35 mouse cellular contexts compared by ENCODE assay signal in genomic region chr11:37666925-37667324, GRCm38 (mm10).
"Had no signal": no experiment of that assay in that cellular context is flagged by ENCODE, and none has a peak within 500 bp of the region (broad histone marks: within the 10 kb centered on the region; RNA-seq: fewer than 3 reads in every experiment).

No protein-coding gene starts in this region.

- H3K4me3 ChIP-seq: heart, embryonic 10.5 days; heart, embryonic 12.5 days; heart, embryonic 13.5 days; heart, embryonic 15.5 days; hindbrain, embryonic 10.5 days; hindbrain, embryonic 12.5 days; hindbrain, embryonic 13.5 days; hindbrain, embryonic 15.5 days; intestine, embryonic 15.5 days; kidney, embryonic 15.5 days; layer of hippocampus, adult 2 months; left cerebral cortex, adult 2 months had no signal

- DNase-seq: heart, postnatal 10 days; heart, postnatal 14 days; heart, postnatal 36 days; heart, postnatal 4 days; kidney, adult 11 months; kidney, adult 18-20 months; kidney, adult 2 months; kidney, adult 8-10 months; kidney, adult 9 months; kidney, postnatal 10 days; kidney, postnatal 14 days; kidney, postnatal 25 days; kidney, postnatal 36 days; kidney, postnatal 4 days; layer of hippocampus, adult 9-11 months; layer of hippocampus, postnatal 36 days had no signal

- H3K27ac ChIP-seq: heart, embryonic 10.5 days; heart, embryonic 13.5 days; heart, embryonic 15.5 days; hindbrain, embryonic 10.5 days; hindbrain, embryonic 12.5 days; hindbrain, embryonic 13.5 days; hindbrain, embryonic 14.5 days; hindbrain, embryonic 15.5 days; hindbrain, postnatal 0 days; intestine, embryonic 15.5 days; kidney, embryonic 15.5 days; kidney, postnatal 0 days; layer of hippocampus, adult 2 months; left cerebral cortex, adult 2 months had no signal

- H3K9me3 ChIP-seq: heart, embryonic 10.5 days; heart, embryonic 12.5 days; heart, embryonic 13.5 days; heart, embryonic 15.5 days; hindbrain, embryonic 10.5 days; hindbrain, embryonic 12.5 days; hindbrain, embryonic 13.5 days; hindbrain, embryonic 15.5 days; intestine, embryonic 15.5 days; kidney, embryonic 15.5 days had no signal

- H3K4me1 ChIP-seq: heart, embryonic 10.5 days; heart, embryonic 12.5 days; heart, embryonic 13.5 days; heart, embryonic 15.5 days; hindbrain, embryonic 10.5 days; hindbrain, embryonic 12.5 days; hindbrain, embryonic 13.5 days; hindbrain, embryonic 15.5 days; intestine, embryonic 15.5 days; kidney, embryonic 15.5 days had no signal

- H3K27me3 ChIP-seq: heart, embryonic 12.5 days; heart, embryonic 13.5 days; heart, embryonic 15.5 days; hindbrain, embryonic 12.5 days; hindbrain, embryonic 13.5 days; hindbrain, embryonic 15.5 days; intestine, embryonic 15.5 days; kidney, embryonic 15.5 days had no signal

- H3K4me2 ChIP-seq: heart, embryonic 11.5 days; heart, embryonic 12.5 days; heart, embryonic 13.5 days; heart, embryonic 15.5 days; hindbrain, embryonic 12.5 days; hindbrain, embryonic 13.5 days; hindbrain, embryonic 14.5 days; hindbrain, embryonic 15.5 days; intestine, embryonic 15.5 days; kidney, embryonic 15.5 days had no signal

- H3K36me3 ChIP-seq: heart, embryonic 10.5 days; heart, embryonic 12.5 days; heart, embryonic 13.5 days; heart, embryonic 15.5 days; hindbrain, embryonic 10.5 days; hindbrain, embryonic 12.5 days; hindbrain, embryonic 13.5 days; hindbrain, embryonic 15.5 days; intestine, embryonic 15.5 days; kidney, embryonic 15.5 days had no signal

- ATAC-seq: hindbrain, embryonic 16.5 days; hindbrain, postnatal 0 days; intestine, embryonic 15.5 days; intestine, embryonic 16.5 days; intestine, postnatal 0 days had no signal

- H3K9ac ChIP-seq: heart, embryonic 12.5 days; heart, embryonic 13.5 days; heart, embryonic 15.5 days; hindbrain, embryonic 12.5 days; hindbrain, embryonic 13.5 days; hindbrain, embryonic 14.5 days; hindbrain, embryonic 15.5 days; intestine, embryonic 15.5 days; kidney, embryonic 15.5 days had no signal
